Mouse (Mus musculus) CH12.LX (cell line): ENCODE data around the gene Id2. TPM values are rescaled to one million over a fixed set of nuclear protein-coding genes. Genes with fewer than 3 reads are reported as not detected.
A peak's percentile ranks its signal among the peaks of the same experiment; 100 is the strongest.

ENCODE experiments used
- DNase-seq: peaks from one replicate; pipeline ENCODE4 v3.0.0-alpha.2; 2013; ENCODE audit errors: extremely low read depth
- H3K27ac ChIP-seq: 2 replicates; pipeline ENCODE4 v1.5.1; 2012; ENCODE audit warnings: low read depth, mild to moderate bottlenecking, control low read depth, moderate library complexity; ENCODE audit not compliant: insufficient read depth
- H3K27me3 ChIP-seq: replicated peaks from 2 replicates; pipeline ENCODE3; 2012; ENCODE audit warnings: inconsistent platforms
- H3K36me3 ChIP-seq, 2 experiments: replicated peaks in 1 of 2; 2 replicates each; pipeline versions ENCODE3 to v1.6.1; 2012; ENCODE audit warnings: inconsistent platforms in 1 of 2, low read length in 1 of 2, mild to moderate bottlenecking in 1 of 2, mixed read lengths in 1 of 2, moderate library complexity in 1 of 2; ENCODE audit not compliant: control insufficient read depth in 1 of 2, insufficient read depth in 1 of 2
- H3K4me1 ChIP-seq, 2 experiments: 2 replicates each; pipeline ENCODE4 v1.6.1; 2012; ENCODE audit warnings: inconsistent platforms in 1 of 2, moderate library complexity in 1 of 2; ENCODE audit not compliant: insufficient read depth in 2 of 2, control insufficient read depth in 1 of 2
- H3K4me2 ChIP-seq: 2 replicates; pipeline ENCODE4 v1.6.1; 2012; ENCODE audit warnings: low read depth, mild to moderate bottlenecking, control low read depth; ENCODE audit not compliant: poor library complexity, insufficient read depth, severe bottlenecking
- H3K4me3 ChIP-seq, 3 experiments: fragments of 150-350 bp in 1 of 3; sonication (generic) in 1 of 3; replicated peaks in 1 of 3; 2 replicates each; pipeline versions ENCODE3 to v1.5.1; 2011 to 2012; ENCODE audit warnings: low read depth in 2 of 3, low read length in 2 of 3, mild to moderate bottlenecking in 2 of 3, moderate library complexity in 2 of 3, control low read depth in 1 of 3, improper control_type of control experiment in 1 of 3, inconsistent platforms in 1 of 3, mixed read lengths in 1 of 3; ENCODE audit not compliant: poor library complexity in 1 of 3
- H3K79me2 ChIP-seq: replicated peaks from 2 replicates; pipeline ENCODE4 v1.6.1; 2012; ENCODE audit warnings: mild to moderate bottlenecking, moderate library complexity; ENCODE audit not compliant: control insufficient read depth, poor library complexity, insufficient read depth, severe bottlenecking; ENCODE audit errors: extremely low read depth
- H3K9ac ChIP-seq: 2 replicates; pipeline ENCODE4 v1.6.1; 2012; ENCODE audit warnings: low read depth, mild to moderate bottlenecking, control low read depth, moderate library complexity; ENCODE audit not compliant: insufficient read depth
- H3K9me3 ChIP-seq: replicated peaks from 2 replicates; pipeline ENCODE3; 2012; ENCODE audit warnings: low read length, inconsistent platforms, mixed read lengths
- CHD2 ChIP-seq: IDR thresholded peaks from 2 replicates; pipeline ENCODE4 v1.6.1; 2011; ENCODE audit warnings: low read length, improper control_type of control experiment
- E2F4 ChIP-seq: IDR thresholded peaks from 2 replicates; pipeline ENCODE4 v1.6.1; 2011; ENCODE audit warnings: low read depth, low read length, improper control_type of control experiment; ENCODE audit not compliant: insufficient replicate concordance
- ELF1 ChIP-seq: IDR thresholded peaks from 2 replicates; pipeline ENCODE4 v1.6.1; 2014; ENCODE audit warnings: low read depth, mild to moderate bottlenecking, inconsistent platforms, low read length, improper control_type of control experiment
- EP300 ChIP-seq: IDR thresholded peaks from 2 replicates; pipeline ENCODE4 v1.6.1; 2011; ENCODE audit warnings: low read length, improper control_type of control experiment
- GABPA ChIP-seq: IDR thresholded peaks from 2 replicates; pipeline ENCODE4 v1.6.1; 2012; ENCODE audit warnings: low read depth, low read length, improper control_type of control experiment, inconsistent platforms; ENCODE audit not compliant: insufficient replicate concordance
- HCFC1 ChIP-seq: IDR thresholded peaks from 2 replicates; pipeline ENCODE4 v1.6.1; 2012; ENCODE audit warnings: low read depth, mild to moderate bottlenecking, inconsistent platforms, low read length, improper control_type of control experiment
- IRF4 ChIP-seq: IDR thresholded peaks from 2 replicates; pipeline ENCODE4 v1.6.1; 2014; ENCODE audit warnings: low read depth, mild to moderate bottlenecking, inconsistent platforms, low read length, improper control_type of control experiment
- KAT2A ChIP-seq: IDR thresholded peaks from 2 replicates; pipeline ENCODE4 v1.6.1; 2012; ENCODE audit warnings: low read length, improper control_type of control experiment, inconsistent platforms; ENCODE audit not compliant: insufficient replicate concordance
- MAFK ChIP-seq: IDR thresholded peaks from 2 replicates; pipeline ENCODE4 v1.6.1; 2011; ENCODE audit warnings: low read length, improper control_type of control experiment; ENCODE audit not compliant: insufficient replicate concordance
- MEF2A ChIP-seq: IDR thresholded peaks from 2 replicates; pipeline ENCODE4 v1.6.1; 2014; ENCODE audit warnings: low read depth, mild to moderate bottlenecking, inconsistent platforms, low read length, improper control_type of control experiment, borderline replicate concordance
- NELFE ChIP-seq: IDR thresholded peaks from 2 replicates; pipeline ENCODE4 v1.6.1; 2011; ENCODE audit warnings: low read depth, low read length, improper control_type of control experiment
- SIN3A ChIP-seq: IDR thresholded peaks from 2 replicates; pipeline ENCODE4 v1.6.1; 2012; ENCODE audit warnings: low read length, improper control_type of control experiment, inconsistent platforms
- SMC3 ChIP-seq: IDR thresholded peaks from 2 replicates; pipeline ENCODE4 v1.6.1; 2011; ENCODE audit warnings: low read depth, low read length, improper control_type of control experiment
- TBP ChIP-seq: conservative IDR thresholded peaks from 2 replicates; pipeline ENCODE4 v1.6.1; 2011; ENCODE audit warnings: low read depth, low read length, improper control_type of control experiment
- ZC3H11A ChIP-seq: IDR thresholded peaks from 2 replicates; pipeline ENCODE4 v1.6.1; 2012; ENCODE audit warnings: low read depth, mild to moderate bottlenecking, inconsistent platforms, low read length, improper control_type of control experiment
- dilution Hi-C: fragments of 300-500 bp; cut with MboI; formaldehyde crosslinking; loops from 2 replicates; pipeline ENCODE4 v1.14.3; 2020; ENCODE audit warnings: low sequenced_read_pairs; ENCODE audit not compliant: extremely low pct_unique_long_range_greater_than_20kb, extremely low pct_ligation_motif_present
- in situ Hi-C: fragments of 300-500 bp; cut with MboI; formaldehyde crosslinking; loops from 3 replicates; pipeline ENCODE4 v1.14.3; 2019; ENCODE audit warnings: low sequenced_read_pairs, low pct_ligation_motif_present, low pct_unique_long_range_greater_than_20kb, mixed read lengths
- polyA plus RNA-seq: library from polyadenylated mRNA; unstranded; fragments of >175 nt; gene quantifications from 2 replicates; pipeline ENCODE4 v1.2.1, GENCODE M21; 2012; ENCODE audit warnings: low read depth; ENCODE audit not compliant: insufficient read length
- total RNA-seq, 2 experiments: library from RNA; depleted of rRNA; stranded (reverse); fragments of 300-350 nt in 1 of 2; fragments of >200 nt in 1 of 2; gene quantifications; 2 replicates each; pipeline ENCODE4 v1.2.3; 2012 to 2014

Id2 gene
- total and polyA plus RNA-seq, 3 experiments = 12.4 to 42.9 (median 14.2) TPM

DNA sequence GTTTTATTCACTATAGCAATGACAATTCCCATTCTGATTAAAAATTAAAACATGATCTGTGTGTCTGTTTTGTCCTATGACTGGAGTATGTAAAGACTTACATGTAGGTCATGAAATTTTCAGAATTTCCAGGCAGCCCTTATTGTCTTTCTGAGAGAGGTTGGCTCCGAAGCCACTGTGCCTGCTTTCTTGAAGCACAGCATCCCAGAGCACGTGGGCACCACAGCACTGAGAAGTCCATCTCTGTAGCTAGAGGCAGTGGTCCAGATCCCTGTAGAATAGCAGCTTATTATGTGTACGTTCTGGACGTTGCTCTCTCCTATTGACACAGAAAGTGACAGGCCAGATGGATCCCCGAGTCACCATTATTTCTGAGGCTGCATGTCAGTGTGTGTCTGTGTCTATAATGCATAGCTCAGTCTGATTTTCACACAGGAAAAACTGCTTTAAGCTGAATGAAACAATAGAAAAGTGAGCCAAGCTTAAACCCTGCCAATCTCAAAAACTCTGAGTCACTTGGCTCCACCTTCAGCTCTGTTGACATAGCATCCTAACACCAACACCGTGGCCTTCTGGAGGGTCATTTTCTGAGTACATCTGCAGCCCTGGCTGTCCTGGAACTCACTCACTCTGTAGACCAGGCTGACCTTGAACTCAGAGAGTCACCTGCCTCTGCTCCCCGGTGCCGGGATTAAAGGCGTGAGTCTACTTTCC, 37.3 kb downstream of the Id2 start:
- H3K79me2 ChIP-seq = no peaks in the 10 kb centered on the region
- H3K4me1 ChIP-seq = peaks cover 0 to 12% of the 10 kb centered on the region in 2 experiments; a peak in 2 of 4 replicates
- no peaks in the 10 kb centered on the region for H3K9me3 ChIP-seq
- H3K36me3 ChIP-seq = peaks cover 31 to 50% of the 10 kb centered on the region in 2 experiments
- in situ Hi-C loops (no loop called here), dilution Hi-C loops (no loop called here)
- H3K27me3 ChIP-seq = no peaks in the 10 kb centered on the region
- no peak for DNase-seq
- no peak overlapping the region for H3K9ac ChIP-seq
- H3K4me2 ChIP-seq = no peak overlapping the region
- H3K4me3 ChIP-seq = no peak overlapping the region
- TF ChIP-seq MEF2A = no peak
- TF ChIP-seq E2F4 = no peak
- no peak for TF ChIP-seq HCFC1
- TF ChIP-seq CHD2 = no peak
- no peak for TF ChIP-seq MAFK
- TF ChIP-seq, all 38 proteins: peak for 0
- no peak overlapping the region for H3K27ac ChIP-seq

DNA sequence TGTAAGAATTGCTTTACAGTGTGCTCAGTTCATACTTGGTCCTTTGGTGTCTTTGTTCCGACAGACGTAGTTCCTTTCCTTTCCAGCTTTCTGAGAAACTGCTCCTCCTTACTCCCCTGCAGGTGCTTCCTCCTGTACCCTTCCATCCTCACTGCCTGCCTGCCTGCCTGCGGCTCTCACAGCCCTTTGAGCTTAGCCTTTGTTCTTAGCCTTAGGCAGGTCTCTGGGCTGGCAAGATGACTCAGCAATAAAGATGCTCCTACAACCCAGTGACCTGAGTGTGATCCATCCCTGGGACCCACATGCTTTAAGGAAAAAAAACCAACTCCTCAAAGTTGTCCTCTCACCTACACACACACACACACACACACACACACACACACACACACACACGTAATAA, 42.0 kb downstream of the Id2 start:
- Histone ChIP-seq H3K27ac (no peak overlapping the region), H3K27me3 (no peaks in the 10 kb centered on the region), H3K4me1 (peaks cover 4 to 24% of the 10 kb centered on the region in 2 experiments; a peak in 2 of 4 replicates), H3K4me2 (no peak overlapping the region), H3K79me2 (no peaks in the 10 kb centered on the region), H3K4me3 (no peak overlapping the region), H3K36me3 (peaks cover 62 to 88% of the 10 kb centered on the region in 2 experiments), H3K9me3 (no peaks in the 10 kb centered on the region), H3K9ac (no peak overlapping the region)
- TF ChIP-seq MAFK = peak; percentile 44; the same call in 1 of the 2 replicates
- no peak for TF ChIP-seq ELF1
- TF ChIP-seq SMC3 = no peak
- TF ChIP-seq IRF4 = no peak
- in situ Hi-C loops (no loop called here), dilution Hi-C loops (no loop called here)
- peak; percentile 14 for DNase-seq

DNA sequence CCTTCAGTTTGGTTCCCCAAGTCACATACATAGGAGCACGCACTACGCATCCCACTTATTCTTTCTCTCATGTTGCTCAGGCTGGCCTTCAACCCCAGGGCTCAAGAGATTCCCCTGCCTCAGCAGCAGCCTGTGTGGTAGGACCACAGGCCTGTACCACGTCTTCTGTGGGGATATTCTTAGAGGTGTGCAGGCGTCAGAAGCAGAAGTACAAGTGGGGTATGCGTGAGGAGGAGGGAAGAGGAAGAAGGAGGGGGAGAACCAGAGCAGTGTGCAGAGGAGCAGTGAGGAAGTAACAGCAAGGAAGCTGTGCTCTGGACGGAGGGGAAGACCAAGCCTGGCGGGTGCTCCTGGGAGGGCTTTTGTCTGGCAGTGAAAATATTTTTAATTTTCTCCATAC, 42.4 kb downstream of the Id2 start:
- Histone ChIP-seq H3K4me1 (peaks cover 4 to 24% of the 10 kb centered on the region in 2 experiments; a peak in 2 of 4 replicates), H3K9me3 (no peaks in the 10 kb centered on the region), H3K4me3 (no peak overlapping the region), H3K79me2 (no peaks in the 10 kb centered on the region), H3K4me2 (no peak overlapping the region), H3K9ac (no peak overlapping the region), H3K36me3 (peaks cover 63 to 85% of the 10 kb centered on the region in 2 experiments), H3K27ac (no peak overlapping the region; the same call in 1 of the 2 replicates), H3K27me3 (no peaks in the 10 kb centered on the region)
- no peak for TF ChIP-seq MAFK
- no peak for TF ChIP-seq ZC3H11A
- TF ChIP-seq ELF1 = no peak
- no peak for TF ChIP-seq SMC3
- no peak for TF ChIP-seq NELFE
- TF ChIP-seq TBP = no peak
- no peak for TF ChIP-seq CHD2
- TF ChIP-seq GABPA = no peak
- no peak for TF ChIP-seq E2F4
- no peak for TF ChIP-seq SIN3A
- TF ChIP-seq KAT2A = no peak
- no peak for TF ChIP-seq EP300
- in situ Hi-C loops (no loop called here), dilution Hi-C loops (no loop called here)
- peak; percentile 62 for DNase-seq
